Mouse (Mus musculus) embryonic facial prominence, embryonic 12.5 days (tissue): ENCODE measurements at regions not wholly inside any gene's neighbourhood (a gene's known extent, or its start where the extent isn't known, plus 50 kb on each side); places are given as distances from the start of the nearest gene placed in this dataset.
"Not testable (repeated sequence)": the region's sequence is repeated elsewhere in the genome, so short reads cannot be mapped to it uniquely, and the experiment has no call there.

Experiments used
- ATAC-seq: fragments of 200-750 bp; cut with Nextera tagmentation; 2 replicates; pipeline ENCODE4 v1.8.0; 2017; ENCODE audit not compliant: insufficient number of reproducible peaks, insufficient read depth, low FRiP score, low TSS enrichment
- H3K27ac ChIP-seq: fragments of 300-500 bp; sonication (generic); 2 replicates; pipeline ENCODE4 v1.5.1; 2016; ENCODE audit warnings: mild to moderate bottlenecking
- H3K27me3 ChIP-seq: fragments of 300-500 bp; sonication (generic); 2 replicates; pipeline ENCODE4 v1.6.1; 2016; ENCODE audit warnings: mild to moderate bottlenecking, moderate library complexity
- H3K36me3 ChIP-seq: fragments of 300-500 bp; sonication (generic); 2 replicates; pipeline ENCODE4 v1.6.1; 2016; ENCODE audit warnings: mild to moderate bottlenecking
- H3K4me1 ChIP-seq: fragments of 300-500 bp; sonication (generic); 2 replicates; pipeline ENCODE4 v1.6.1; 2016
- H3K4me2 ChIP-seq: fragments of 300-500 bp; sonication (generic); replicated peaks from 2 replicates; pipeline ENCODE4 v1.6.1; 2016; ENCODE audit warnings: mild to moderate bottlenecking, moderate library complexity
- H3K4me3 ChIP-seq: fragments of 300-500 bp; sonication (generic); 2 replicates; pipeline ENCODE4 v1.5.1; 2016; ENCODE audit warnings: mild to moderate bottlenecking
- H3K9ac ChIP-seq: fragments of 300-500 bp; sonication (generic); 2 replicates; pipeline ENCODE4 v1.6.1; 2016; ENCODE audit warnings: mild to moderate bottlenecking, moderate library complexity
- H3K9me3 ChIP-seq: fragments of 300-500 bp; sonication (generic); 2 replicates; pipeline ENCODE4 v1.6.1; 2016; ENCODE audit warnings: mild to moderate bottlenecking, moderate library complexity
- WGBS: fragments of 180-500 bp; shearing (Covaris S2); methylation state at CpG from one replicate; pipeline ENCODE4 v1.1.7; 2016; 5-methylcytosine and 5-hydroxymethylcytosine counted together

- Histone ChIP-seq H3K9ac (no peak overlapping the region), H3K4me2 (no peak overlapping the region), H3K36me3 (no peaks in the 10 kb centered on the region), H3K27ac (no peak overlapping the region), H3K4me1 (no peaks in the 10 kb centered on the region), H3K4me3 (no peak overlapping the region), H3K27me3 (no peaks in the 10 kb centered on the region), H3K9me3 (no peaks in the 10 kb centered on the region)
- WGBS = 66% methylated on average over 3 of the region's 3 CpGs
- ATAC-seq = no peak
Measured at GRCm38 (mm10) chr8:30063148-30063547, 2615.7 kb downstream of the Poteg start.

GRCm38 (mm10) chr8:30077726-30078125, 2630.3 kb downstream of the Poteg start:
- Histone ChIP-seq H3K36me3 (no peaks in the 10 kb centered on the region), H3K9me3 (no peaks in the 10 kb centered on the region), H3K4me1 (no peaks in the 10 kb centered on the region), H3K4me3 (no peak overlapping the region), H3K9ac (no peak overlapping the region), H3K4me2 (no peak overlapping the region), H3K27me3 (no peaks in the 10 kb centered on the region), H3K27ac (no peak overlapping the region)
- no peak for ATAC-seq

DNA sequence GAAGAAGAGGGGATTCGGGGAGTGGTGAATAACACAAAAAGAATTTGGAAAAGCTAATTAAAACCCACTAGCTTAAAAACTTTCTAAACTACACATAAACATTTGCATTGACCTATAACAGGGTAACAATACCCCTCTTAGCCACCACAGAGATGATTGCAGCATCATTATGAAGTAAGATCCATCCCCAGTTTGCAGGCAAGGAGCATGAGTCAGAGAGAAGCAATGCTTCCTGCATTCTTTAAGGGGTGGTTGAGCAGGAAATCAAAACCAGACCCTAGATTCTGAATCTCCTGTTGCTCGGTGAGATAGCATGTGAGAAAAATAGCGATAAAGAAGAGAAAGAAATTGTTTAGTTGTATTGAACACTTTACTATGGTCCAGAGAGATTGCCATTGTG, 2680.3 kb downstream of the Poteg start:
- H3K9ac ChIP-seq = no peak overlapping the region
- no peaks in the 10 kb centered on the region for H3K4me1 ChIP-seq
- no peak overlapping the region for H3K27ac ChIP-seq
- no peak overlapping the region for H3K4me2 ChIP-seq
- H3K27me3 ChIP-seq = no peaks in the 10 kb centered on the region
- ATAC-seq = no peak
- WGBS = 34% methylated on average over 3 of the region's 3 CpGs
- H3K9me3 ChIP-seq = no peaks in the 10 kb centered on the region
- no peak overlapping the region for H3K4me3 ChIP-seq
- H3K36me3 ChIP-seq = no peaks in the 10 kb centered on the region

GRCm38 (mm10) chr8:30134999-30135398, 2687.5 kb downstream of the Poteg start:
- Histone ChIP-seq H3K36me3 (no peaks in the 10 kb centered on the region), H3K27me3 (no peaks in the 10 kb centered on the region), H3K4me2 (no peak overlapping the region), H3K4me3 (no peak overlapping the region), H3K9ac (no peak overlapping the region), H3K9me3 (no peaks in the 10 kb centered on the region), H3K4me1 (no peaks in the 10 kb centered on the region), H3K27ac (no peak overlapping the region)
- WGBS = 65% methylated on average over 6 of the region's 6 CpGs
- no peak for ATAC-seq

DNA sequence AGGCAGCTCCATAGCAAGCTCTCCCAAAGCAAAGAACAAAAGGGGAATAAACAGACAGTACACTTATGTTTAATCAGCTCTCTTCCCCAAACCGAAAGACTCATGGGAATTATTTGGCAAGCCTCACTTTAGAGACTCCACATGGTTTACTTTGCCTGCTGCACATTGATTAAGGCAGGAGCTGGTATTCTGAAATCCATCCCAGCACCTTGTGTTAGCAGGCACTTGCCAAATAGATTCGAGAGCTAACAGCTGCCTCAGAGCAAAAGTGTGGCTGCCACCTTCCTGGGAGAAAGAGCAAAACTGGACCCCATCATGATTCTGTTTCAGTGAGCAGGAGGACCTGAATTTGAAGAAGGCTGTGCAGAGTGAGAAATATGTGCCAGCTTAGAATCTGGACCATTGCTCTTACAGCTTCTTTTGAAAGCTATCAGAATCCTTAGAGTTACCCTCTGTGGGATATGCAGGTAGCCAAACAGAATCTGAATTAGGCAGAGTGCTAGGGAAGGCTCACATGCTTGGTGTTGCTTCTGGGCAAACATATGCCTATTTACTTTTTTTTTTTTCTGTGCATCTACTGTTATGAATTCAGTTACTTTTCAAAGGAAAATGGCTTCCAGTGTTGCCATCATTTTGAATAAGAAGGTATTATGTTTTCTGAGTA, 2703.8 kb downstream of the Poteg start:
- no peaks in the 10 kb centered on the region for H3K27me3 ChIP-seq
- H3K9ac ChIP-seq = no peak overlapping the region
- no peaks in the 10 kb centered on the region for H3K36me3 ChIP-seq
- H3K4me3 ChIP-seq = no peak overlapping the region
- H3K4me1 ChIP-seq = no peaks in the 10 kb centered on the region
- ATAC-seq = no peak
- 64% methylated on average over 2 of the region's 2 CpGs for WGBS
- H3K4me2 ChIP-seq = no peak overlapping the region
- H3K9me3 ChIP-seq = no peaks in the 10 kb centered on the region
- H3K27ac ChIP-seq = no peak overlapping the region

DNA sequence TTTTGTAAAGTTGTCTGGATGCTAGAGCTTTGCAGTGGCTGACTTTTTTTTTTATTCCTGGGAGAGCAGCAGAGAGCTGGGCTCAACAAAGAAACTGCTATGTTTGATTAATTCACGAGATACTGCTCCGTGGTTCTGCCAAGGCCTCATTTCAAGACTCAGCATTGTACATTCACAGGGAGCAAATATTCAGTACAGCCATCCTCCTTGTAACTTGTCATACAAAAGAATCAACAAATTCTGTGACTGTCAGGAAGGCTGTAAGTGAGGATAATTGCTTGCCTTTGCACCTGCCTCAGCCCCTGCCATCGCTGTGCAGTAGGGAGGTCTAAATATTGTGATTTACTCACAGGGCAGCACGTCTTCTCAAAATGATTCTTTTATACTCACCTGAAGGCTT, 2705.5 kb downstream of the Poteg start:
- no peaks in the 10 kb centered on the region for H3K4me1 ChIP-seq
- no peaks in the 10 kb centered on the region for H3K9me3 ChIP-seq
- H3K4me2 ChIP-seq = no peak overlapping the region
- H3K9ac ChIP-seq = no peak overlapping the region
- no peaks in the 10 kb centered on the region for H3K36me3 ChIP-seq
- no peak overlapping the region for H3K27ac ChIP-seq
- no peak overlapping the region for H3K4me3 ChIP-seq
- 77% methylated on average over 4 of the region's 4 CpGs for WGBS
- no peaks in the 10 kb centered on the region for H3K27me3 ChIP-seq
- ATAC-seq = no peak

DNA sequence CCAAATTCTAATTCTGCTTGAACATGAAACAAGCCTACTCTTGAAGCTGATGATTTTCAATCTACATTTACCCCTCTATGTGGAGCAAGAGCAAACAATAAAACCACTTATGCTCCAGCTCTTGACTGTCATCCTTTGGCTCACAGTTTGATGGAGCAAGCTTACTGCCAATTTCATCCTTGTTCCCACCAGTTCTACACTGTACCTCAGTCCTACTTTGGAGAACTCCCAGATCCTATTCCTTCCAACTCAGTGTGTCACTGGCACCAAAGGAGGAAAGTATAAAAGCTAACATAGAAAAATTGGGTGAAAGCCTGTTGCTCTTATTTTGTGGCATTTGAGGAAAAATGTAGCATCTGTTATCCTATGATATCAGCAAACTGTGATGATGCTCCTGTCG, 2724.4 kb downstream of the Poteg start:
- H3K4me1 ChIP-seq = no peaks in the 10 kb centered on the region
- 56% methylated on average over 1 of the region's 1 CpGs for WGBS
- H3K4me3 ChIP-seq = no peak overlapping the region
- no peak overlapping the region for H3K27ac ChIP-seq
- no peaks in the 10 kb centered on the region for H3K36me3 ChIP-seq
- H3K27me3 ChIP-seq = no peaks in the 10 kb centered on the region
- H3K9ac ChIP-seq = no peak overlapping the region
- no peaks in the 10 kb centered on the region for H3K9me3 ChIP-seq
- no peak for ATAC-seq
- H3K4me2 ChIP-seq = no peak overlapping the region

DNA sequence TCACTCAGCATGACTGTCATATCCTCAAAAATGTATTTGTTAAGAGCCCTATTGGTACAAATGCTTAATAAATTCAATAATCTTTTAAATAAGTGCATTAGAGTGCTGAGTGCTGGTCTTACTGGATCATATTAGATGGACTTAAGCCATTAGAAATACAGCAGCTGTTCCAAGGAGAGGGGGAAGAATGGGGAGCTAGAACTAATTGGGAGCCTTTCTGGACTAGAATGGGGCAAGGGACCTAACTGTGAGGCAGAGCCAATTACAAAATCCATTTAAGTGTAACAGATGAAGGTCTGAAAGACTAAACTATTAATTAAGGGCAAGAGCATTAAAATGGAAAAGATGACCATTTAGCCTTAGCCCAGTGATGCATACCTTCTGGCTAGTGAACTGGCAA, 2755.3 kb downstream of the Poteg start:
- H3K9me3 ChIP-seq, H3K4me2 ChIP-seq, H3K36me3 ChIP-seq, H3K27ac ChIP-seq, ATAC-seq, H3K27me3 ChIP-seq, H3K4me1 ChIP-seq, H3K9ac ChIP-seq, H3K4me3 ChIP-seq: not testable (repeated sequence)

- Histone ChIP-seq H3K4me1 (no peaks in the 10 kb centered on the region), H3K27me3 (no peaks in the 10 kb centered on the region), H3K9me3 (no peaks in the 10 kb centered on the region), H3K9ac (no peak overlapping the region), H3K27ac (no peak overlapping the region), H3K36me3 (no peaks in the 10 kb centered on the region), H3K4me3 (no peak overlapping the region), H3K4me2 (no peak overlapping the region)
- 50% methylated on average over 5 of the region's 5 CpGs for WGBS
- ATAC-seq = no peak
Measured at GRCm38 (mm10) chr8:30227354-30227753, 2779.9 kb downstream of the Poteg start.

GRCm38 (mm10) chr8:30233266-30233665, 2785.8 kb downstream of the Poteg start:
- Histone ChIP-seq H3K27ac (no peak overlapping the region), H3K4me1 (no peaks in the 10 kb centered on the region), H3K27me3 (no peaks in the 10 kb centered on the region), H3K4me3 (no peak overlapping the region), H3K36me3 (no peaks in the 10 kb centered on the region), H3K4me2 (no peak overlapping the region), H3K9ac (no peak overlapping the region), H3K9me3 (no peaks in the 10 kb centered on the region)
- WGBS = 83% methylated on average over 1 of the region's 1 CpGs
- ATAC-seq = no peak

GRCm38 (mm10) chr8:30251797-30252196, 2804.3 kb downstream of the Poteg start:
- ATAC-seq = no peak
- no peaks in the 10 kb centered on the region for H3K36me3 ChIP-seq
- no peak overlapping the region for H3K4me2 ChIP-seq
- H3K9me3 ChIP-seq = no peaks in the 10 kb centered on the region
- WGBS = 86% methylated on average over 3 of the region's 3 CpGs
- H3K4me1 ChIP-seq = no peaks in the 10 kb centered on the region
- no peak overlapping the region for H3K27ac ChIP-seq
- no peaks in the 10 kb centered on the region for H3K27me3 ChIP-seq
- H3K4me3 ChIP-seq = no peak overlapping the region
- no peak overlapping the region for H3K9ac ChIP-seq

- Histone ChIP-seq H3K4me3 (no peak overlapping the region), H3K4me1 (no peaks in the 10 kb centered on the region), H3K27ac (no peak overlapping the region), H3K27me3 (no peaks in the 10 kb centered on the region), H3K36me3 (no peaks in the 10 kb centered on the region), H3K4me2 (no peak overlapping the region), H3K9me3 (no peaks in the 10 kb centered on the region), H3K9ac (no peak overlapping the region)
- WGBS = 87% methylated on average over 6 of the region's 6 CpGs
- ATAC-seq = no peak
Measured at GRCm38 (mm10) chr8:30269949-30270910, 2822.8 kb downstream of the Poteg start.
